Mouse (Mus musculus): ENCODE measurements at regions not wholly inside any gene's neighbourhood (a gene's known extent, or its start where the extent isn't known, plus 50 kb on each side); places are given as distances from the start of the nearest gene placed in this dataset.

DNA sequence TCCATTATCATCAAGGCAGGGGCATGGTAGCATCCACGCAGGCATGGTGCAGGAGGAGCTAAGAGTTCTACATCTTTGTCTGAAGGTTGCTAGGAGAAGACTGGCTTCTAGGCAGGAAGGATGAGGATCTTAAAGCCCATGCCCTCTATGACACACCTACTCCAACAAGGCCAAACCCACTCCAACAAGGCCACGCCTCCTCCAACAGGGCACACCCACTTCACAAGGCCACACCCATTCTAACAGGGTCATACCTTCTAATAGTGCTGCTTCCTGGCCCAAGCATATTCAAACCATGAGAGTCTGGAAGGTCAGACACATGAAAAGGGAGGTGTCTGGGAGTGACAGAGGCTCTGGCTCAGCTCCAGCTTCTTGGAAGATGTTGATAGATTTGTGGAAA lies 89.0 kb downstream of the 2410131K14Rik start:
- Histone ChIP-seq H3K4me2 (no peak overlapping the region), H3K4me1 (replicated peaks) (peaks cover 14% of the 10 kb centered on the region), H3K27ac (no peak overlapping the region), H3K4me3 (replicated peaks) (no peak overlapping the region), H3K9me3 (replicated peaks) (no peaks in the 10 kb centered on the region), H3K36me3 (no peaks in the 10 kb centered on the region), H3K9ac (no peak overlapping the region), H3K27me3 (peaks cover 57% of the 10 kb centered on the region)
- DNase-seq (no peak), ATAC-seq (ENCODE audit: low read depth) (no peak)
- 62% methylated on average over 2 of the region's 2 CpGs for WGBS (ENCODE audit: insufficient replicate concordance)

DNA sequence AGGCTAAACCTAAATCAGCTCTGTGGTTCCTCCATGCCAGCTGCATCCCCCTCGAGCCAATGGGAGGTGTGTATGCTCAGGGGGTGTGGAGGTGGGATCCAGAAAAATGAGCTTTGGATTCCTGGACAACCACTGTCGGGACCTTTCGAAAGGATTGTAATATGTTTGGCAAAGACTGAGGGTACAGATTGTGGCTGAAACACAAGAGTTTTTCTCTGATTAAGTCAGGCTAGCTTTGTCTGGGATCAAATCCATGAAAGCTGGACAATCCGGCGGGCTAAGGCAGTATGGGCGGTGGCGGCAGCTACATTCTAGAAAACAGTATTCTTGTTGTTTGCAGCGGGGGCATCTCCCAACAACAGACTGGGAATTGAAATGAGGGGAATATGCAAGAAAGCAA lies 93.2 kb downstream of the 2410131K14Rik start:
- Histone ChIP-seq H3K4me2 (no peak overlapping the region), H3K9ac (no peak overlapping the region), H3K4me3 (replicated peaks) (no peak overlapping the region), H3K36me3 (no peaks in the 10 kb centered on the region), H3K27me3 (peaks cover 19% of the 10 kb centered on the region), H3K4me1 (replicated peaks) (no peaks in the 10 kb centered on the region), H3K9me3 (replicated peaks) (no peaks in the 10 kb centered on the region), H3K27ac (no peak overlapping the region)
- DNase-seq, result no peak
- no peak for ATAC-seq (ENCODE audit: low read depth)
- 74% methylated on average over 8 of the region's 8 CpGs for WGBS (ENCODE audit: insufficient replicate concordance)

DNA sequence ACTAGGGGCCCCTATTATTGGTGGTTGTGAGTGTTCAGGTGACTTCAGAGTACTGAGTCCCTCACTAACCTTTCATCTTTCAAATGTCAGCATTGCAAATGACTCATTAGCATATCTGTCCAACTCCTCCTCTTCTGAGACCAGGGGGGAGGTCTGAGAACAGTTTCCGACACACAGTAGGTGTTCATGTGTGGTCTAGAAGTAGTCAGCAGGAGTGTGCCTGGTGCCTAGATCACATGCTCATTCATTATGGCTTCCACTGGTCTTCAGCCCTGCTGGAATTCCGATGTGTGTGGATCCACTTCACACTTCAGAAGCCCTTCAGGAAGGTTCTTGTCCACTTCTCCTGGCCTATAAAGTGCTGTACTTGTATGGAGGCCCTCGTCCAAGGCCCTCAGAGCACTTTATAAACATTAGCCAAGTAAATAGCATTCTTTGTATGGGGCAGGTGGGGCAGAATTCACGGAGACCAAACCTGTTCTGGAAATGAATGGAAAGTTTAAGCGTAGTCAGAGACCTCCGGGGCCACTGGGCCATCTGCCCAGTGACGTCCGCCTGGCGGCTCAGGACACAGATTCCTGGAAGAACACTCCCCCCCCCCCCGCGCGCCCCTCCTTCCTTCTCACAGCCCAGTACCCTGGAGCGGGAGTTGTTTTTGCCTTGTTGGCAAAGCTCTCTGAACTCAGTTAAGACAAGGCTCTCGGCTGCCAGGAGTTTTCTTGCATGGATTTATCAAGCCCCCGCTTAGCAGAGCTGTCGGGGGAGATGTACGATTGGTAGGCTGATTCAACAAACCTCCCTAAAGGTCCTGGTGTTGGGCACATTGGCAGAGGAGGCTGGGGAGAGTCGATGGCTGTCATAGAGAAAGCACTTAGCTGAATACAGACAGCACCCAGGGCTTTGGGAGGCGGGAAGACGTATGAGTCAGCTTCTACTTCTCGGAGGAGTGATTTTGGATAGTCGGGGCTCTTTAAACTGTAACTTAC lies 94.9 kb downstream of the 2410131K14Rik start:
- H3K27ac ChIP-seq, result no peak overlapping the region
- ATAC-seq (ENCODE audit: low read depth), result no peak
- DNase-seq, result no peak
- H3K27me3 ChIP-seq, result 0 out of 2 replicates have a peak, but pooled peaks cover 12% of the 10 kb centered on the region
- H3K36me3 ChIP-seq, result no peaks in the 10 kb centered on the region
- 57% methylated on average over 22 of the region's 22 CpGs for WGBS (ENCODE audit: insufficient replicate concordance)
- no peak overlapping the region for H3K4me2 ChIP-seq
- H3K9me3 ChIP-seq (replicated peaks), result no peaks in the 10 kb centered on the region
- H3K4me3 ChIP-seq (replicated peaks), result no peak overlapping the region
- no peak overlapping the region for H3K9ac ChIP-seq
- no peaks in the 10 kb centered on the region for H3K4me1 ChIP-seq (replicated peaks)

DNA sequence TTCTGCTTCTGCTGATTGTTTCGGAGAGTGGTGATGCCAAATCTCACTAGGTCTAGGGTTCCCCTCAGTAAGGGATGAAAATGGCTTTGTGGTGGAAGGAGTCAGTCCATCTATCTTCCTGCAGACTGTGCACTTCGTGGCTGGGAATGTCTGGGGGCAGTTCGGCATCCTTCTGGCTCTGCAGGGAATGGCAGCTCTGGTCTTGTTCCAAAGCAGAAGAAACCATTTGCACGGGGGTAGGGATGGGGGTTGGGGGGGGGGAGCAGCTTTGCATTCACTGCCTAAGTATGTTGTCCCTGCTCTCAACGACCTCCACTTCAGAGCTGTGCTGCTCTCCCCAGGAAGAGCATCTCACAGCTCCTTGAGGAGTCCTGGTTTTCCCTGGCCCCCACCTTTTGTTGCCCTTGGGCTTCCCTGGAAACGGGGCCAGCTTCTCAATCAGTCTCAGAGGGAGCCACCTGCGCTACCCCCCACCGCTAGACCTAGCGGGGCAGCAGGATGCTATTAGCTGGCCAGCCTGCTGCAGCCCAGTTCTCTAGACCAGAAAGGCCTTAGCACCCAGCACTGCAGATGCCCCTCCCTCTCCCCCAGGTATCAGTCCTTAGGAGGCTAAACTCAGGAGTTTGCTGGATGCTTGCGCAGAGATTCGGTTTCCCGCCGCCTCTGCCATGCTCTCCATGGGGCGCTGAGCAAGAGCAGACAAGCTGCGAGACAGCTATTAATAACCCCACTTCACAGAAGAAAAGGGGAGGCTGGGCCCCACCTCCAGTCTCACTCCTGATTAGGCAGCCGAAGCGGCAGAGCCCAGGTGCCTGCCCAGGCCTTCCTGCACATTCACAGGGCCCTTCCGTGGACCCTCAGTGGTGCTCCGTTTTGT lies 98.7 kb downstream of the 2410131K14Rik start:
- DNase-seq, result no peak
- H3K36me3 ChIP-seq, result no peaks in the 10 kb centered on the region
- ATAC-seq (ENCODE audit: low read depth), result no peak
- no peaks in the 10 kb centered on the region for H3K4me1 ChIP-seq (replicated peaks)
- no peaks in the 10 kb centered on the region for H3K9me3 ChIP-seq (replicated peaks)
- no peak overlapping the region for H3K4me3 ChIP-seq (replicated peaks)
- no peak overlapping the region for H3K27ac ChIP-seq
- 37% methylated on average over 19 of the region's 19 CpGs for WGBS (ENCODE audit: insufficient replicate concordance)
- no peak overlapping the region for H3K4me2 ChIP-seq
- 0 out of 2 replicates have a peak, but pooled peaks cover 12% of the 10 kb centered on the region for H3K27me3 ChIP-seq
- no peak overlapping the region for H3K9ac ChIP-seq

DNA sequence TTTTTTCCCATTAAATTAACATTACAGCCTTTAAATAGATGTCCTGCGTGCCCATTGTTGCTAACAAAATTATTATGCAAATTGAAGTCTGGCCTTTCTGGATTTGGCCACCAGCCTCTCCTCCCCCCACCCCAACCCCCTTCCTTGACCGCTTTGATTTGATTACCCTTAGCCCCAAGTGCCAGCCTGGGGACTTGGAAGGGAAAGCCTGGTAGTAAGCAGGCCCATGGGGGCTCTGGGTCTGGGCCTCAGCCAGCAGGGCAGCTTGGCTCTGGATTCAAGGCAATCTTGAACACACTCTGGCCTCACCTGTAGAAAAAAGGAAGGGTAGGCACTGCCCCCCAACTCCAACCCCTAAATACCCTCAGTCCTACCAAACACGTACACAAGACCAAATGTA lies 100.2 kb downstream of the 2410131K14Rik start:
- H3K4me2 ChIP-seq, result no peak overlapping the region
- DNase-seq (no peak), ATAC-seq (ENCODE audit: low read depth) (no peak)
- H3K4me1 ChIP-seq (replicated peaks), result no peaks in the 10 kb centered on the region
- H3K9me3 ChIP-seq (replicated peaks), result no peaks in the 10 kb centered on the region
- 63% methylated on average over 3 of the region's 3 CpGs for WGBS (ENCODE audit: insufficient replicate concordance)
- no peak overlapping the region for H3K27ac ChIP-seq
- H3K27me3 ChIP-seq, result 0 out of 2 replicates have a peak, but pooled peaks cover 12% of the 10 kb centered on the region
- no peak overlapping the region for H3K4me3 ChIP-seq (replicated peaks)
- no peak overlapping the region for H3K9ac ChIP-seq
- no peaks in the 10 kb centered on the region for H3K36me3 ChIP-seq

DNA sequence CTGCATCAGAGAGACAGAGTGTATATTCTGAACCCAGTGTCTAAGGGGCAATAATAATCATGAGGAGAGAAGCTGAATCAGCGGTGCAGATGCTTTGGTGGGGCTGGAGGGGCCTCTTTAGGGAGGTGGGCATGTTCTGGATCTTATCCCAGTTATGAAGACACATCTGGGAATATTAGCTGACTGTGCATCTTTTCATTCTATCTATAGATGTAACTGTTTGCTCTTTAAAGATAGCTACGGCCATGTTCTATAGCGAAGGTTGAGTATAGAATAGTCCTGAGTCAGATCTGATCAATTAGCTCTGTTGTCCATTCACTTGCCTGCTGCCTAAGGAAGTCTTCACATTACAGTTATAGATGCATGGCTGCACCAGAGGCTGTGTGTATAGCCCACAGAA lies 104.0 kb downstream of the 2410131K14Rik start:
- ATAC-seq (ENCODE audit: low read depth) (no peak), DNase-seq (no peak)
- 78% methylated on average over 3 of the region's 3 CpGs for WGBS (ENCODE audit: insufficient replicate concordance)
- no peak overlapping the region for H3K4me2 ChIP-seq
- peaks cover 3% of the 10 kb centered on the region; the same call in 1 of the 2 replicates for H3K4me1 ChIP-seq (replicated peaks)
- 0 out of 2 replicates have a peak, but pooled peaks cover 2% of the 10 kb centered on the region for H3K9me3 ChIP-seq (replicated peaks)
- no peaks in the 10 kb centered on the region for H3K36me3 ChIP-seq
- H3K4me3 ChIP-seq (replicated peaks), result no peak overlapping the region
- no peak overlapping the region for H3K9ac ChIP-seq
- peaks cover 12% of the 10 kb centered on the region; the same call in 1 of the 2 replicates for H3K27me3 ChIP-seq
- H3K27ac ChIP-seq, result no peak overlapping the region

DNA sequence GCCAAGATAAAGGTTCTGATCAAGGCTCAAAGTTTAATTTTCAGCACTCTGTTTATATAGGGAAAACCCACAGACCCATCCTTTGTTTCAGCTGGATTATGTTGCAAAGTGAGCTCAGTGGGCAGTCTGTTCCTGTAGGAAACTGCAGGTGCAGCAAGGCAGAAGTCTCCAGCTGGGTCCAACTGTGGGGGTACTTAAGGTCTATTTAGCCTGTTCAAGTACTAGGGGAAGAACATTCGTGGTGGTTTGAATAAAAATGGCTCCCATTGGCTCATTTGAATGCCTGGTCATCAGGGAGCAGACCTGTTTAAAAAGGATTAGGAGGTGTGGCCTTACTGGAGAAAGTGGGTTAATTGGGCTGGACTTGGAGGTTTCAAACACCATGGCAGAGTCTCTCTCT lies 106.3 kb downstream of the 2410131K14Rik start:
- Histone ChIP-seq H3K4me1 (replicated peaks) (peaks cover 3% of the 10 kb centered on the region; the same call in 1 of the 2 replicates), H3K9ac (no peak overlapping the region), H3K27ac (no peak overlapping the region), H3K4me3 (replicated peaks) (no peak overlapping the region), H3K9me3 (replicated peaks) (0 out of 2 replicates have a peak, but pooled peaks cover 2% of the 10 kb centered on the region), H3K4me2 (no peak overlapping the region), H3K27me3 (peaks cover 4% of the 10 kb centered on the region; the same call in 1 of the 2 replicates), H3K36me3 (no peaks in the 10 kb centered on the region)
- 21% methylated on average over 1 of the region's 1 CpGs for WGBS (ENCODE audit: insufficient replicate concordance)
- no peak for DNase-seq
- ATAC-seq (ENCODE audit: low read depth), result no peak

DNA sequence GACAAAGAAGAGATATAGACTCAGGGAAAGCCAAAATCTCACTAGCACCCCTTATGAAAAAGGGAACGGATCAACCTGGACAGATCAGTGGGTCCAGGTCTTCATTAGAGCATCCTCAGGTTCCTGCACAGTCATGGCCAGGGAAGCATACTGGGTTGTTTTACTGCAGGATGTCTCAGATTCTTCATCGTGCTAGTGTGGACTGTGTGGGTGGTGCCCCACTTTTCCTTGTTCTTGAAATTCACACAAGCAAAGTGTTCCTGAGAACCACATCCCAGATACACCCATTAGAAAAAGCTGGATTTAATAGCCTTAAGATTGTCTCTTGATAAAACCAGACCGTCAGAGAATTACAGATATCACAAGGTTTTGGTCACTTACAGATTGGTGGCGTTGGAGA lies 107.1 kb downstream of the 2410131K14Rik start:
- ATAC-seq (ENCODE audit: low read depth), result no peak
- Histone ChIP-seq H3K9ac (no peak overlapping the region), H3K36me3 (no peaks in the 10 kb centered on the region), H3K27ac (no peak overlapping the region), H3K4me3 (replicated peaks) (no peak overlapping the region), H3K4me2 (no peak overlapping the region), H3K4me1 (replicated peaks) (peaks cover 3% of the 10 kb centered on the region; the same call in 1 of the 2 replicates), H3K9me3 (replicated peaks) (0 out of 2 replicates have a peak, but pooled peaks cover 2% of the 10 kb centered on the region), H3K27me3 (peaks cover 4% of the 10 kb centered on the region; the same call in 1 of the 2 replicates)
- DNase-seq, result no peak
- 71% methylated on average over 4 of the region's 4 CpGs for WGBS (ENCODE audit: insufficient replicate concordance)

DNA sequence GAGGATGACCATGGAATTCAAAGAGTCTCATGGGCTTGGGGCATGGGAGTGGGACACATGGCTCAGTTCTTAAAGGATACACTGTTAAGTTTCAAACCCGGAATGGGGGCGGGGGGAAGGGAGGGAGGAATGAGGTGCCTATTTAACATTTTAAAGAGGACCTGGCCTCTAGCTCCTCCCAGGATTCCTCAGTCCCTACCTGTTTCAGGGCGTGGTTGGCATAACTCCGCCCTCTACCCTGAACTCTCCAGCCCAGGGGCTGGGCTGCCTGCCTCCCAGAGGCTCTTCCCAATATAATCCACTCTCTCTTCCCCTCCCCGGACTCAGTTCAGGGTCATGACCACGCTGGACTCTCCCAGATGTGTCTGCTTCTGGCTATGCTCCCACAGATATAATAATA lies 108.0 kb downstream of the 2410131K14Rik start:
- H3K4me1 ChIP-seq (replicated peaks), result peaks cover 3% of the 10 kb centered on the region; the same call in 1 of the 2 replicates
- no peak overlapping the region for H3K9ac ChIP-seq
- no peak overlapping the region for H3K4me3 ChIP-seq (replicated peaks)
- DNase-seq (no peak), ATAC-seq (ENCODE audit: low read depth) (no peak)
- peaks cover 4% of the 10 kb centered on the region for H3K27me3 ChIP-seq
- WGBS (ENCODE audit: insufficient replicate concordance), result 50% methylated on average over 6 of the region's 6 CpGs
- H3K9me3 ChIP-seq (replicated peaks), result 0 out of 2 replicates have a peak, but pooled peaks cover 2% of the 10 kb centered on the region
- no peak overlapping the region for H3K4me2 ChIP-seq
- no peak overlapping the region for H3K27ac ChIP-seq
- H3K36me3 ChIP-seq, result no peaks in the 10 kb centered on the region

DNA sequence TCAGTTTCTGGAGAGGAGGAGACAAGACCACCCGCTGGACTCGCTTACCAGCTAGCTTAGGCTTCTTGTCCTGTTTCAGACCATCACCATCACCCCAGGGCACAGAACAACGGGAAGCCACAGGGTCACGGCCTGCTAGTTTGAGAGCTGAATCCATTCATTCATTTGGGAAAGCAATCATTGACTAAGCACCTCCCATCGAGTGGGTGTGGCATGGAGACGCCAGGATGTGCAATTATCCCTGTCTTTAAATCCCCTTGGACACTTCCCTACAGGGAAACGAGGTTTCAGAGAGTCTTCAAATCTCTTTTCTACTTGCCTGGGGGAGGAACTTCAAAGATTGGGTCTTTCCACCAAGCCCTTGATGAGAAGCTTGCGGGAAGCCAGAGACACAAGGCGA lies 108.7 kb downstream of the 2410131K14Rik start:
- H3K4me2 ChIP-seq, result 0 out of 2 replicates have a peak overlapping the region, but pooled peaks have one; percentile 12
- DNase-seq, result no peak
- 0 out of 2 replicates have a peak, but pooled peaks cover 2% of the 10 kb centered on the region for H3K9me3 ChIP-seq (replicated peaks)
- no peak overlapping the region for H3K27ac ChIP-seq
- peaks cover 10% of the 10 kb centered on the region for H3K27me3 ChIP-seq
- no peak overlapping the region for H3K4me3 ChIP-seq (replicated peaks)
- ATAC-seq (ENCODE audit: low read depth), result no peak
- H3K4me1 ChIP-seq (replicated peaks), result peaks cover 3% of the 10 kb centered on the region; the same call in 1 of the 2 replicates
- no peaks in the 10 kb centered on the region for H3K36me3 ChIP-seq
- H3K9ac ChIP-seq, result no peak overlapping the region
- 30% methylated on average over 9 of the region's 9 CpGs for WGBS (ENCODE audit: insufficient replicate concordance)

DNA sequence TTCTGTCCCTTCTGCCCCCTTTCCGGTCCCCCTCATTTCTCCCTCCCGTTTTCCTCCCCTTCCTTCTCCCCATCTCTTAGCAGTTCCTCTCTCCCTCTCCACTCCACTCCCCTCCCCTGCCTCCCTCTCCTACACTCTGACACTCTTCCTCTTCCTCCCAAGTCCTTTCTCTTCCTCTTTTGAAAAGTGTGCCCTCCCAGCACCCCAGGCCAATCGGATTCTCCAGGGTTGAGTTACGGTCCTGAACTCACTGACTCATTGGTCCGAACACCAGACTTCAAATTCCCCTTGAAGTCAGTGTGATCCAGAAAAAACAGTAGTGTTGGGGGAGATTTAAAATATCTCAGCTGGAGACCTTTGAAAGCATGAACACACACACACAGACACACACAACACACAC lies 109.1 kb downstream of the 2410131K14Rik start:
- Histone ChIP-seq H3K9ac (no peak overlapping the region), H3K4me1 (replicated peaks) (peaks cover 3% of the 10 kb centered on the region; the same call in 1 of the 2 replicates), H3K9me3 (replicated peaks) (0 out of 2 replicates have a peak, but pooled peaks cover 2% of the 10 kb centered on the region), H3K4me2 (0 out of 2 replicates have a peak overlapping the region, but pooled peaks have one; percentile 12), H3K27me3 (peaks cover 14% of the 10 kb centered on the region), H3K27ac (no peak overlapping the region), H3K4me3 (replicated peaks) (no peak overlapping the region), H3K36me3 (no peaks in the 10 kb centered on the region)
- ATAC-seq (ENCODE audit: low read depth) (no peak), DNase-seq (no peak)
- 15% methylated on average over 5 of the region's 5 CpGs for WGBS (ENCODE audit: insufficient replicate concordance)

All from liver, embryonic 13.5 days (tissue).